Mouse (Mus musculus) stomach, postnatal 0 days (tissue): ENCODE measurements around the gene 4930558C23Rik. TPM values are rescaled to one million over a fixed set of nuclear protein-coding genes. Genes with fewer than 3 reads are reported as not detected.
A peak's percentile ranks its signal among the peaks of the same experiment; 100 is the strongest.
"Not testable (repeated sequence)": the region's sequence is repeated elsewhere in the genome, so short reads cannot be mapped to it uniquely, and the experiment has no call there.

Experiments used
- ATAC-seq: fragments of 200-750 bp; cut with Nextera tagmentation; 2 replicates; pipeline ENCODE4 v1.8.0; 2017; ENCODE audit not compliant: low FRiP score, low TSS enrichment
- DNase-seq: peaks from one replicate; pipeline ENCODE4 v3.0.0-alpha.2; 2016; ENCODE audit warnings: low spot score
- H3K27ac ChIP-seq: fragments of 300-500 bp; sonication (generic); replicated peaks from 2 replicates; pipeline ENCODE4 v1.5.1; 2014; ENCODE audit warnings: mild to moderate bottlenecking, control low read depth
- H3K27me3 ChIP-seq: fragments of 300-500 bp; sonication (generic); 2 replicates; pipeline ENCODE4 v1.6.1; 2014; ENCODE audit warnings: low read length; ENCODE audit not compliant: control insufficient read depth, insufficient read depth
- H3K36me3 ChIP-seq: fragments of 300-500 bp; sonication (generic); 2 replicates; pipeline ENCODE4 v1.6.1; 2014; ENCODE audit warnings: low read length, mixed read lengths; ENCODE audit not compliant: control insufficient read depth, insufficient read depth
- H3K4me1 ChIP-seq: fragments of 300-500 bp; sonication (generic); replicated peaks from 2 replicates; pipeline ENCODE4 v1.6.1; 2014; ENCODE audit warnings: antibody characterized with exemption; ENCODE audit not compliant: control insufficient read depth, insufficient read depth
- H3K4me2 ChIP-seq: fragments of 300-500 bp; sonication (generic); replicated peaks from 2 replicates; pipeline ENCODE4 v1.6.1; 2014; ENCODE audit warnings: low read depth, mild to moderate bottlenecking, control low read depth, moderate library complexity
- H3K4me3 ChIP-seq: fragments of 300-500 bp; sonication (generic); 2 replicates; pipeline ENCODE4 v1.5.1; 2014; ENCODE audit warnings: low read depth, low read length, control low read depth
- H3K9ac ChIP-seq: fragments of 300-500 bp; sonication (generic); 2 replicates; pipeline ENCODE4 v1.6.1; 2014; ENCODE audit warnings: mild to moderate bottlenecking, low read length, control low read depth, mixed read lengths
- H3K9me3 ChIP-seq: fragments of 300-500 bp; sonication (generic); 2 replicates; pipeline ENCODE4 v1.6.1; 2016; ENCODE audit warnings: low read length; ENCODE audit not compliant: control insufficient read depth
- CTCF ChIP-seq: IDR thresholded peaks from 2 replicates; pipeline ENCODE4 v1.5.1; 2016; ENCODE audit warnings: antibody characterized with exemption, low read depth, mild to moderate bottlenecking, moderate library complexity
- EP300 ChIP-seq: optimal IDR thresholded peaks from 2 replicates; pipeline ENCODE3; 2016; ENCODE audit warnings: antibody characterized with exemption
- WGBS: fragments of 180-500 bp; shearing (Covaris S2); extraction: QIAGEN DNeasy Blood & Tissue Kit; methylation state at CpG from one replicate; pipeline ENCODE4 v1.1.7; 2014; 5-methylcytosine and 5-hydroxymethylcytosine counted together
- polyA plus RNA-seq: library from polyadenylated mRNA; unstranded; fragments of >200 nt; fragmentation: Nextera tagmentation; extraction: Ambion mirVana; gene quantifications from 2 replicates; pipeline ENCODE4 v1.2.1, GENCODE M21; 2015

The 4930558C23Rik gene
- polyA plus RNA-seq: 0.13 and 0.15 TPM in 2 replicates

DNA sequence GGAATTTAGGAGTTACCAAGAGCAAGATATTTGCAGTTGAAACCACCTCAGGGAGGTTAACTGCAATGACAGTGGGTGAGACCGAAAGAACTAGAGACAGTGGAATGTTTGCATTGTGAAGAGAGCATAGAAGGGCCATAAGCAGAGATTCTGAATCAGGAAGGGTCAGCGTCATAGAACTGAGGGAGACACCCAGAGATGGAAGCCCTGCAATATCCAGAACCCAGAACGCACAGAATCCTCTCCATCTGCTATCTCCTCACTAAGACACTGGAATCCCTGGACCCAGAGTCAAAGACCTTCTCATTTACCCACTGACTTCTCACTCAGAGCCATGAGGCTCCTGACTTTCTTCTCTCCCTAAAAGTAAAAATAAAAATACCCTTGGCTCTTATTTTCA lies at the start of gene 4930558C23Rik:
TSS of gene 4930558C23Rik (minus strand) at position 101 of the 400 bp plus-strand sequence.
- 79% methylated on average over 3 of the region's 3 CpGs for WGBS

GRCm38 (mm10) chr3:95450915-95451314 lies 48.3 kb upstream of the 4930558C23Rik start:
- Histone ChIP-seq H3K4me2 (no peak overlapping the region), H3K4me1 (no peaks in the 10 kb centered on the region), H3K27ac (no peak overlapping the region), H3K9me3 (no peaks in the 10 kb centered on the region), H3K36me3 (peaks cover 9% of the 10 kb centered on the region), H3K4me3 (no peak overlapping the region), H3K27me3 (no peaks in the 10 kb centered on the region), H3K9ac (no peak overlapping the region)
- WGBS: 88% methylated on average over 3 of the region's 3 CpGs
- TF ChIP-seq CTCF (no peak), EP300 (no peak)
- ATAC-seq: no peak
- no peak for DNase-seq

More for the DNA sequence above, at the start of gene 4930558C23Rik:
- Histone ChIP-seq H3K9ac (no peak within 1 kb of the TSS), H3K27ac (no peak within 1 kb of the TSS), H3K4me1 (no peaks in the 10 kb centered on the region), H3K9me3 (no peaks in the 10 kb centered on the region), H3K4me2 (no peak within 1 kb of the TSS), H3K27me3 (no peaks in the 10 kb centered on the region), H3K4me3 (no peak within 1 kb of the TSS), H3K36me3 (no peaks in the 10 kb centered on the region)
- DNase-seq (no peak), ATAC-seq (no peak)
- TF ChIP-seq CTCF: no peak
- no peak for TF ChIP-seq EP300

- Histone ChIP-seq H3K27ac (no peak overlapping the region), H3K9me3 (no peaks in the 10 kb centered on the region), H3K27me3 (no peaks in the 10 kb centered on the region), H3K4me2 (no peak overlapping the region), H3K9ac (no peak overlapping the region), H3K36me3 (peaks cover 9% of the 10 kb centered on the region), H3K4me3 (no peak overlapping the region), H3K4me1 (no peaks in the 10 kb centered on the region)
- 0 out of 2 replicates have a peak, but pooled peaks have one; percentile 15 for ATAC-seq
- WGBS: 53% methylated on average over 1 of the region's 1 CpGs
- peak; percentile 53 for DNase-seq
- TF ChIP-seq EP300: no peak
- peak; percentile 88 for TF ChIP-seq CTCF
Measured at GRCm38 (mm10) chr3:95450408-95450807, 47.8 kb upstream of the 4930558C23Rik start.

DNA sequence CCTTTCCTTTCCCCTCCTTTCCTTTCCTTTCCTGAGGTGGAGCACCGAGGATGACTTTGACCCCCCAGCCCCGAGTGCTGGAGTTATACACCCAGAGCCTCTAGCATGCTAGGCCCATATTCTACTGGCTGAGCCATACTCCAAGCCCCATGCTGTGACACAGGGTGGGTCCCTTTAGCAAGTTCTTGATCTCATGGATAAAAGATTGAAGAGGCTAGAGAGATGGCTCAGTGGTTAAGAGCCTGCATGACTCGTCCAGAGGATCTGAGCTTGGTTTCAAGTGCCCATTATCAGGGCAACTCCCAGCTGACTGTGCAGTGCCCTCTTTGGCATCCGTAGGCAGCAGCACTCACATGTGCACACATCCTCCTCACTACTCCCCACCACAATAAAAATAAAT lies 42.7 kb upstream of the 4930558C23Rik start:
- DNase-seq: no peak

DNA sequence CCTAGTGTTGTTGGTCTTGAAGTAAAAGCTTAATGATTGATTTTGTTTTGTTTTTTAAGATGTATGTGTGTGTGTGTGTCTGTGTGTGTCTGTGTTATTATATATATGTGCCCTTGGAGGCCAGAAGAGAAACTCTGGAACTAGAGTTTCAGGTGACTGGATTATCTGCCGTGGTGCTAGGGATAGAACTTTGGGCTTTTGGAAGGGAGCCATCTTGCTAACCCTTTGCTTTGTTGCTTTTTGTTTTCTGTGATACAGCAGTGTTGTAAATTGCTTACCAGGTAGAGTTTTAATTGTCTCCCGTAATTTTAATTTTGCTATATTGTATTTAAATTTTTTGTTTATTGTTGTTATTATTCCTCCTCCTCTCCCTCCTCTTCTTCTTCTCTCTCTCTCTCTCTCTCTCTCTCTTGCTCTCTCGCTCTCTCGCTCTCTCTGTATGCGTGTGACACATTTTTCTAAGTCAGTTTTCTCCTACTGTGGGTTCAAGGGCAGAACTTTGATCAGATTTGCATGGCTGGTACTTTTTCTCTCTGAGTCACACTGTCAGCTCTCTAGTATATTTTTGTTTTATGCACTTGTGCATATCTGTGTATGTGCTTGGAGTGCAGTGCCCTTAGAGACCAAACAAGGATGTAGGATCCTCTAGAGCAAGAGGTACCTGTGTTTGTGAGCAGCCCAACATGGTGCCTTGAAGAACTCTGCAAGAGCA lies 39.9 kb upstream of the 4930558C23Rik start:
- WGBS: 88% methylated on average over 5 of the region's 5 CpGs
- Histone ChIP-seq H3K4me2 (no peak overlapping the region), H3K27me3 (no peaks in the 10 kb centered on the region), H3K9me3 (no peaks in the 10 kb centered on the region), H3K27ac (no peak overlapping the region), H3K4me1 (no peaks in the 10 kb centered on the region), H3K36me3 (0 out of 2 replicates have a peak, but pooled peaks cover 3% of the 10 kb centered on the region), H3K9ac (no peak overlapping the region), H3K4me3 (no peak overlapping the region)
- TF ChIP-seq CTCF (no peak), EP300 (no peak)
- DNase-seq: no peak
- no peak for ATAC-seq

More for the DNA sequence above, 42.7 kb upstream of the 4930558C23Rik start:
- Histone ChIP-seq H3K4me1 (no peaks in the 10 kb centered on the region), H3K4me2 (no peak overlapping the region), H3K9ac (no peak overlapping the region), H3K36me3 (no peaks in the 10 kb centered on the region), H3K27me3 (no peaks in the 10 kb centered on the region), H3K4me3 (no peak overlapping the region), H3K27ac (no peak overlapping the region), H3K9me3 (no peaks in the 10 kb centered on the region)
- WGBS: 63% methylated on average over 4 of the region's 4 CpGs
- TF ChIP-seq EP300 (no peak), CTCF (no peak)
- ATAC-seq: no peak

DNA sequence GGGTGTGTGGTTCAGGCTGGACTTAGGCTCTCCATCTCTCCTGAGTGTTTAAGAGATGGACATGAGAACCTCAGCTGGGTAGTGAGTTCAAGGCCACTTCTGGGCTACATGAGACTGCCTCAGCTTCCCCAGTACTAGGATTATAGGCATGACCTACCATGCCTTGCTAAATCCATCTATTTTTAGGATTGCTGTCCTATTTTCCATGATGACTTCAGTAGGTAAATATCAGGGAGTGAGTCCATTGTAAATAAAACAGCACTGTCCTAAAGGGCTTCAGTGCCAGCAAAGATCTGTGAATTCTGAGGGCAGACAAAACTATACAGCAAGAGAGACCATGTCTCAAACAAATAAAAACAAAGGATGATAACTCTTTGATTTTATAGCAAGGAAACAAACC lies 37.0 kb upstream of the 4930558C23Rik start:
- no peaks in the 10 kb centered on the region for H3K9me3 ChIP-seq
- H3K4me2 ChIP-seq: no peak overlapping the region
- H3K27ac ChIP-seq: no peak overlapping the region
- TF ChIP-seq EP300 (no peak), CTCF (no peak)
- 0 out of 2 replicates have a peak, but pooled peaks cover 6% of the 10 kb centered on the region for H3K36me3 ChIP-seq
- no peaks in the 10 kb centered on the region for H3K27me3 ChIP-seq
- H3K4me1 ChIP-seq: no peaks in the 10 kb centered on the region
- no peak overlapping the region for H3K9ac ChIP-seq
- ATAC-seq (no peak), DNase-seq (no peak)
- H3K4me3 ChIP-seq: no peak overlapping the region

- WGBS: 95% methylated on average over 4 of the region's 4 CpGs
- not testable (repeated sequence) for H3K9me3 ChIP-seq, ATAC-seq, H3K36me3 ChIP-seq, H3K4me3 ChIP-seq, DNase-seq, H3K27ac ChIP-seq, H3K4me1 ChIP-seq, H3K9ac ChIP-seq, H3K4me2 ChIP-seq, H3K27me3 ChIP-seq
Measured at GRCm38 (mm10) chr3:95438636-95439035, 36.0 kb upstream of the 4930558C23Rik start.
